Mouse (Mus musculus): Measurements from ENCODE around the gene Gm43951.

- TF ChIP-seq POLR2AphosphoS2 (IDR thresholded peaks at IDR 0.05; ENCODE audit: insufficient read length, low read depth) (peak; percentile 73), TCF12 (IDR thresholded peaks at IDR 0.05; ENCODE audit: insufficient read depth, poor library complexity, severe bottlenecking) (no peak), POLR2A (IDR thresholded peaks at IDR 0.05; ENCODE audit: insufficient read length, low read depth) (peak; percentile 86), MYOG (IDR thresholded peaks at IDR 0.05; ENCODE audit: control insufficient read depth in 1 of 3, insufficient read depth in 1 of 3, insufficient read length in 2 of 3, low read depth in 2 of 3) (no peak), E2F4 (IDR thresholded peaks at IDR 0.05; ENCODE audit: insufficient read depth) (no peak), USF1 (IDR thresholded peaks at IDR 0.05; ENCODE audit: low read depth) (no peak), TCF3 (IDR thresholded peaks at IDR 0.05; ENCODE audit: insufficient read length, low read depth) (no peak)
These were observed 8.2 kb upstream of the Gm43951 start for GRCm38 (mm10) chr11:72214591-72215409.
